Mouse (Mus musculus) brain, embryonic 14.5 days (tissue): ENCODE measurements around the gene Ankrd27.

Experiments
- CTCF ChIP-seq: fragments of 200-500 bp; IDR thresholded peaks from 2 replicates; pipeline ENCODE4 v1.5.1; 2012; ENCODE audit warnings: inconsistent platforms, mild to moderate bottlenecking, moderate library complexity, borderline replicate concordance; ENCODE audit not compliant: insufficient read depth, insufficient read length; ENCODE audit errors: extremely low read depth
- POLR2A ChIP-seq: fragments of 200-500 bp; IDR thresholded peaks from 2 replicates; pipeline ENCODE4 v1.6.1; 2012; ENCODE audit warnings: mild to moderate bottlenecking, inconsistent platforms, borderline replicate concordance; ENCODE audit not compliant: poor library complexity, insufficient read depth, insufficient read length, severe bottlenecking; ENCODE audit errors: extremely low read depth

- no peak for TF ChIP-seq CTCF
- no peak for TF ChIP-seq POLR2A
Measured at GRCm38 (mm10) chr7:35553751-35554604, 32.1 kb upstream of the Ankrd27 start.
